Mouse (Mus musculus): Measurements from ENCODE around the gene Btbd35f30.
"Not testable (repeated sequence)": the region's sequence is repeated elsewhere in the genome, so short reads cannot be mapped to it uniquely, and the experiment has no call there.

Gene Btbd35f30

DNA sequence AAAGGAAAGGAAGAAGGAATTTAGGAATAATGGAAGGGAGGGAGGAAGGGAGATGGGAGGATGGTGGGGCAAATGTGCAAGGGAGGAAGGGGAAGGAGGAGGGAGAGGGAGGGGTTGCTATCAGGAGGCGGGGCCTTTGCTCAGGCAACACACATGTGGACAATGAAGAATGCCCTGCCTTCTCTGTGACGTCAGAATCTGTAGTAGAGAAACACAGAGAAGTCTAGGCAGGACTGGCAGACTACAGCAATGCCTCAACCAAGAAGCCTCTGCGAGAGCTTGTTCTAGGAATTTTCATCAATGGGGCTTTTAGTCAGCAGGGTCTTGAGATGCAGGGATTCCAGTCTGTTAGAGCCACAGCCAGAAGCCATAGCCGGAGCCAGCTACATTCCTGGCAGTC lies at the start of gene Btbd35f30:
Gene Btbd35f30, plus strand, starts transcription at position 301 of the 400 bp plus-strand sequence.
- DNase-seq (ENCODE audit: low spot score) = not testable (repeated sequence)

DNA sequence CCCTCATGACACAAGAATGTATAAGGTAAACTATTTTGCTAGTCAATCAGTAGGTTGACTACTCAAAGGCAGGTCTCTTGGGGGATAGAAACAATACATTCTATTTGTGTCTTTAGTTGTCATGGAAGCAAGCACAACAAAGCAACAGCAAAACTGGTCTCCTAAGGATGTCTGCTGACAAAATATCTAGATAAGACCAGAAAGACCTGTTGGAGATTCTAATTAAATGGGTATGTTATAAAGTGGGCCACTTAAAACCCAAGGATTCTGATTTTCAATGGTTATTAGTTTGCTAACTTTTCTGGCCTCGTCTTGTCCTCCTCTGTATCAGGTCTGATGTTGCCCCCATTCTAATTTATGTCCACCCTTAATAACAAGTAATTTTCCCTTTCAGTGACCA lies 47.0 kb downstream of the Btbd35f30 start, which contains the start of gene Gm21789:
Gene Gm21789, plus strand, starts transcription at position 301 of the 400 bp plus-strand sequence.
- not testable (repeated sequence) for DNase-seq (ENCODE audit: low spot score)

Data from T-cell, adult 2 months (primary cell).